Mouse (Mus musculus) heart, adult 18-20 months (tissue): Measurements from ENCODE around the gene Cpz. TPM values are rescaled to one million over a fixed set of nuclear protein-coding genes. Genes with fewer than 3 reads are reported as not detected.

Source experiments
- total RNA-seq, 2 experiments: library from RNA; stranded (reverse); gene quantifications; 2 replicates each; pipeline ENCODE4 v1.2.3; 2021

Gene Cpz
- total RNA-seq, 2 experiments from 2014 or later = 0.22 to 0.41 TPM

Other genes starting within 250 kb of the Cpz start
- under 1 TPM; 0.49 to 0.52 TPM for gene Adra2c, start 247.4 kb downstream of the Cpz start, total RNA-seq
- not detected for gene Hmx1, start 136.6 kb downstream of the Cpz start, total RNA-seq
- gene Trmt44, start 49.4 kb upstream of the Cpz start, total RNA-seq = 1 to 10 TPM; 2.1 to 2.2 TPM
- gene Acox3, start 57.3 kb upstream of the Cpz start, total RNA-seq = 10 to 100 TPM; 26.2 to 28.0 TPM
- gene Htra3, start 154.1 kb upstream of the Cpz start, total RNA-seq = 10 to 100 TPM; 73.5 to 83.6 TPM
- gene Sh3tc1, start 214.3 kb upstream of the Cpz start, total RNA-seq = 10 to 100 TPM in 1 of 2 experiments, 1 to 10 TPM in 1; 8.2 to 10.3 TPM
- gene Ablim2, start 232.2 kb upstream of the Cpz start, total RNA-seq = 10 to 100 TPM; 21.4 to 24.4 TPM